Mouse (Mus musculus) ES-Bruce4 (cell line): Measurements from ENCODE around the gene Man1a2. TPM values are rescaled to one million over a fixed set of nuclear protein-coding genes. Genes with fewer than 3 reads are reported as not detected.

Source experiments
- H3K27ac ChIP-seq: 2 replicates; pipeline ENCODE4 v1.5.1; 2012; ENCODE audit warnings: low read length, inconsistent platforms; ENCODE audit not compliant: insufficient read depth
- H3K27me3 ChIP-seq: 2 replicates; pipeline ENCODE4 v1.6.1; 2012; ENCODE audit warnings: mild to moderate bottlenecking, low read length, inconsistent platforms; ENCODE audit not compliant: control insufficient read depth, poor library complexity, insufficient read depth, severe bottlenecking
- H3K36me3 ChIP-seq: 2 replicates; pipeline ENCODE4 v1.6.1; 2012; ENCODE audit warnings: inconsistent platforms, mild to moderate bottlenecking, low read length, moderate library complexity; ENCODE audit not compliant: control insufficient read depth, poor library complexity, insufficient read depth, severe bottlenecking
- H3K4me1 ChIP-seq: one replicate; pipeline ENCODE4 v1.8.1; 2011; ENCODE audit warnings: low read length; ENCODE audit not compliant: control insufficient read depth, insufficient read depth
- H3K4me3 ChIP-seq: 2 replicates; pipeline ENCODE4 v1.5.1; 2011; ENCODE audit warnings: low read depth, mild to moderate bottlenecking, low read length
- H3K9ac ChIP-seq: 2 replicates; pipeline ENCODE4 v1.6.1; 2012; ENCODE audit warnings: low read depth, mild to moderate bottlenecking, inconsistent platforms; ENCODE audit not compliant: poor library complexity, severe bottlenecking
- H3K9me3 ChIP-seq: replicated peaks from 2 replicates; pipeline ENCODE4 v1.6.1; 2012; ENCODE audit warnings: mild to moderate bottlenecking, low read length, inconsistent platforms; ENCODE audit not compliant: control insufficient read depth, poor library complexity, insufficient read depth, severe bottlenecking
- CTCF ChIP-seq: IDR thresholded peaks from one replicate; pipeline ENCODE4 v1.8.1; 2011; ENCODE audit warnings: low read depth, low read length
- EP300 ChIP-seq: IDR thresholded peaks from 2 replicates; pipeline ENCODE4 v1.6.1; 2011; ENCODE audit warnings: low read depth, low read length; ENCODE audit not compliant: insufficient read depth
- POLR2A ChIP-seq: IDR thresholded peaks from one replicate; pipeline ENCODE4 v1.8.1; 2011; ENCODE audit warnings: low read length; ENCODE audit not compliant: insufficient read depth
- polyA plus RNA-seq: library from polyadenylated mRNA; stranded (reverse); fragments of >200 nt; gene quantifications from 2 replicates; pipeline ENCODE4 v1.2.4, GENCODE M21; 2011; ENCODE audit warnings: low read depth; ENCODE audit not compliant: missing spikeins, insufficient read depth, insufficient read length

Gene Man1a2
- polyA plus RNA-seq, 1 experiment: 61.3 TPM

- TF ChIP-seq POLR2A (no peak), CTCF (no peak), EP300 (no peak)
- no peaks in the 10 kb centered on the region for H3K36me3 ChIP-seq
- H3K27me3 ChIP-seq: no peaks in the 10 kb centered on the region
- peaks cover 19% of the 10 kb centered on the region for H3K9me3 ChIP-seq
- H3K4me3 ChIP-seq: no peak overlapping the region
- H3K27ac ChIP-seq: no peak overlapping the region
- H3K4me1 ChIP-seq: peaks cover 3% of the 10 kb centered on the region
- no peak overlapping the region for H3K9ac ChIP-seq
These were observed 40.8 kb upstream of the Man1a2 start for GRCm38 (mm10) chr3:100725960-100726674.

GRCm38 (mm10) chr3:100720786-100721300, 35.5 kb upstream of the Man1a2 start:
- Histone ChIP-seq H3K4me1 (no peaks in the 10 kb centered on the region), H3K9me3 (peaks cover 24% of the 10 kb centered on the region), H3K4me3 (no peak overlapping the region), H3K9ac (no peak overlapping the region), H3K27me3 (no peaks in the 10 kb centered on the region), H3K27ac (peak overlapping the region; percentile 72), H3K36me3 (no peaks in the 10 kb centered on the region)
- TF ChIP-seq EP300 (no peak), CTCF (no peak), POLR2A (no peak)

GRCm38 (mm10) chr3:100716241-100716640, 30.9 kb upstream of the Man1a2 start:
- H3K9me3 ChIP-seq: peaks cover 6% of the 10 kb centered on the region

GRCm38 (mm10) chr3:100715367-100715766, 30.1 kb upstream of the Man1a2 start:
- Histone ChIP-seq H3K4me3 (no peak overlapping the region), H3K27me3 (no peaks in the 10 kb centered on the region), H3K27ac (no peak overlapping the region), H3K9me3 (peaks cover 5% of the 10 kb centered on the region), H3K9ac (no peak overlapping the region), H3K36me3 (no peaks in the 10 kb centered on the region), H3K4me1 (no peaks in the 10 kb centered on the region)
- TF ChIP-seq POLR2A (no peak), CTCF (no peak), EP300 (no peak)

More at GRCm38 (mm10) chr3:100716241-100716640, 30.9 kb upstream of the Man1a2 start:
- TF ChIP-seq EP300 (no peak), POLR2A (no peak), CTCF (no peak)
- H3K4me1 ChIP-seq: no peaks in the 10 kb centered on the region
- H3K36me3 ChIP-seq: no peaks in the 10 kb centered on the region
- H3K4me3 ChIP-seq: no peak overlapping the region
- 0 out of 2 replicates have a peak overlapping the region, but pooled peaks have one; percentile 4 for H3K27ac ChIP-seq
- H3K9ac ChIP-seq: no peak overlapping the region
- H3K27me3 ChIP-seq: no peaks in the 10 kb centered on the region

GRCm38 (mm10) chr3:100713142-100714005, 28.1 kb upstream of the Man1a2 start:
- TF ChIP-seq POLR2A (no peak), EP300 (no peak), CTCF (no peak)
- Histone ChIP-seq H3K27me3 (no peaks in the 10 kb centered on the region), H3K4me1 (no peaks in the 10 kb centered on the region), H3K4me3 (no peak overlapping the region), H3K9me3 (no peaks in the 10 kb centered on the region), H3K27ac (no peak overlapping the region; the same call in 1 of the 2 replicates), H3K9ac (no peak overlapping the region), H3K36me3 (no peaks in the 10 kb centered on the region)

- Histone ChIP-seq H3K9ac (no peak overlapping the region), H3K27ac (no peak overlapping the region), H3K9me3 (no peaks in the 10 kb centered on the region)
These were observed 26.8 kb upstream of the Man1a2 start for GRCm38 (mm10) chr3:100712140-100712539.

More at GRCm38 (mm10) chr3:100712140-100712539, 26.8 kb upstream of the Man1a2 start:
- Histone ChIP-seq H3K4me1 (no peaks in the 10 kb centered on the region), H3K36me3 (no peaks in the 10 kb centered on the region), H3K4me3 (no peak overlapping the region), H3K27me3 (no peaks in the 10 kb centered on the region)
- TF ChIP-seq EP300 (no peak), POLR2A (no peak), CTCF (no peak)
